Mouse (Mus musculus): ENCODE results near the gene Garem2. TPM values are rescaled to one million over a fixed set of nuclear protein-coding genes. Genes with fewer than 3 reads are reported as not detected.

Gene Garem2
- polyA plus RNA-seq, 1 experiment from 2014 or later: 17.2 TPM

- 95% methylated on average over 2 of the region's 2 CpGs for WGBS
- Histone ChIP-seq H3K4me1 (ENCODE audit: control insufficient read depth, insufficient read depth, low read length) (peaks cover 14% of the 10 kb centered on the region), H3K27ac (replicated peaks; ENCODE audit: low read depth, low read length) (no peak overlapping the region), H3K4me3 (replicated peaks; ENCODE audit: low read depth, low read length) (no peak overlapping the region), H3K36me3 (ENCODE audit: control insufficient read depth, insufficient read depth, low read length) (no peaks in the 10 kb centered on the region), H3K27me3 (ENCODE audit: control insufficient read depth, insufficient read depth, low read length) (no peaks in the 10 kb centered on the region), H3K9me3 (ENCODE audit: control insufficient read depth, low read length) (no peaks in the 10 kb centered on the region), H3K4me2 (ENCODE audit: low read length) (no peak overlapping the region), H3K9ac (replicated peaks; ENCODE audit: low read length) (no peak overlapping the region)
- ATAC-seq (ENCODE audit: low FRiP score, low TSS enrichment): no peak
- no peak for DNase-seq
These were observed 48.3 kb downstream of the Garem2 start for GRCm38 (mm10) chr5:30153222-30153621.

- no peaks in the 10 kb centered on the region for H3K27me3 ChIP-seq (ENCODE audit: control insufficient read depth, insufficient read depth, low read length)
- H3K9ac ChIP-seq (replicated peaks; ENCODE audit: low read length): peak overlapping the region; percentile 87; the same call in 1 of the 2 replicates
- ATAC-seq (ENCODE audit: low FRiP score, low TSS enrichment) (no peak), DNase-seq (peak; percentile 61)
- peak overlapping the region; percentile 83 for H3K4me2 ChIP-seq (ENCODE audit: low read length)
- no peak overlapping the region for H3K27ac ChIP-seq (replicated peaks; ENCODE audit: low read depth, low read length)
- H3K9me3 ChIP-seq (ENCODE audit: control insufficient read depth, low read length): no peaks in the 10 kb centered on the region
- no peaks in the 10 kb centered on the region for H3K36me3 ChIP-seq (ENCODE audit: control insufficient read depth, insufficient read depth, low read length)
- H3K4me3 ChIP-seq (replicated peaks; ENCODE audit: low read depth, low read length): peak overlapping the region; percentile 95
- WGBS: 21% methylated on average over 4 of the region's 4 CpGs
- H3K4me1 ChIP-seq (ENCODE audit: control insufficient read depth, insufficient read depth, low read length): peaks cover 14% of the 10 kb centered on the region
These were observed 49.1 kb downstream of the Garem2 start for GRCm38 (mm10) chr5:30154013-30154412.

- DNase-seq (peak; percentile 94), ATAC-seq (ENCODE audit: low FRiP score, low TSS enrichment) (peak; percentile 91)
- Histone ChIP-seq H3K9me3 (ENCODE audit: control insufficient read depth, low read length) (no peaks in the 10 kb centered on the region), H3K27me3 (ENCODE audit: control insufficient read depth, insufficient read depth, low read length) (no peaks in the 10 kb centered on the region), H3K4me1 (ENCODE audit: control insufficient read depth, insufficient read depth, low read length) (peaks cover 14% of the 10 kb centered on the region), H3K36me3 (ENCODE audit: control insufficient read depth, insufficient read depth, low read length) (no peaks in the 10 kb centered on the region), H3K27ac (replicated peaks; ENCODE audit: low read depth, low read length) (peak within 1 kb of the TSS; percentile 88), H3K9ac (replicated peaks; ENCODE audit: low read length) (peak within 1 kb of the TSS; percentile 87), H3K4me3 (replicated peaks; ENCODE audit: low read depth, low read length) (peak within 1 kb of the TSS; percentile 95), H3K4me2 (ENCODE audit: low read length) (peak within 1 kb of the TSS; percentile 83)
- under 1% methylated on average over 53 of the region's 53 CpGs for WGBS
These were observed 49.8 kb downstream of the Garem2 start, which contains the start of the genes Hadha and Hadhb for GRCm38 (mm10) chr5:30154474-30155394. Gene Hadha (minus strand): TSS chr5:30155162. Gene Hadhb (plus strand): TSS chr5:30155248.

DNA sequence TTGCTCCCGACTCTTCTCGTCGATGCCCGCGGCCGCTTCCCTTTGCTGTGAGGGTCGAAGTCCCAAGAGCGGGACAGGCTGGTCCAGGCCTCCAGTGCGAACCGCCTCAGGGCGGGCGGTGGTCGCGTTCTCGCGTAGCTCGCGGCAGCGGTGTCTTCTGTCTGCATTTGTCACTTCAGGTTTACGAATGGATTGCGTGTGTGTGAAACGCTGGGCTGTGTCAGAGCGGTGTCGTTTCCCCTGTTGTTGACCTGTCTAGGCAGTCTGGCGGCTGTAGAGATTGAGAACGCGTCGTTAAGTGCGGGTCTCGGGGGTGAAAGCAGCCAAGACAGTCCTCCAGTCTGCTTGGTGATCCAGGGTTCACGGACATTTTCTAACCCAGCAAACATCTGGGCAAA is 50.4 kb downstream of the Garem2 start:
- Histone ChIP-seq H3K4me3 (replicated peaks; ENCODE audit: low read depth, low read length) (peak overlapping the region; percentile 95), H3K9me3 (ENCODE audit: control insufficient read depth, low read length) (no peaks in the 10 kb centered on the region), H3K4me1 (ENCODE audit: control insufficient read depth, insufficient read depth, low read length) (peaks cover 14% of the 10 kb centered on the region), H3K4me2 (ENCODE audit: low read length) (peak overlapping the region; percentile 83), H3K36me3 (ENCODE audit: control insufficient read depth, insufficient read depth, low read length) (no peaks in the 10 kb centered on the region), H3K9ac (replicated peaks; ENCODE audit: low read length) (peak overlapping the region; percentile 87), H3K27me3 (ENCODE audit: control insufficient read depth, insufficient read depth, low read length) (no peaks in the 10 kb centered on the region), H3K27ac (replicated peaks; ENCODE audit: low read depth, low read length) (peak overlapping the region; percentile 88)
- WGBS: under 1% methylated on average over 31 of the region's 31 CpGs
- peak; percentile 71; the same call in 1 of the 2 replicates for ATAC-seq (ENCODE audit: low FRiP score, low TSS enrichment)
- DNase-seq: no peak

- no peaks in the 10 kb centered on the region for H3K36me3 ChIP-seq (ENCODE audit: control insufficient read depth, insufficient read depth, low read length)
- WGBS: 39% methylated on average over 13 of the region's 13 CpGs
- no peak for ATAC-seq (ENCODE audit: low FRiP score, low TSS enrichment)
- H3K27me3 ChIP-seq (ENCODE audit: control insufficient read depth, insufficient read depth, low read length): no peaks in the 10 kb centered on the region
- peak overlapping the region; percentile 83 for H3K4me2 ChIP-seq (ENCODE audit: low read length)
- peak overlapping the region; percentile 95 for H3K4me3 ChIP-seq (replicated peaks; ENCODE audit: low read depth, low read length)
- H3K9me3 ChIP-seq (ENCODE audit: control insufficient read depth, low read length): no peaks in the 10 kb centered on the region
- DNase-seq: no peak
- peaks cover 14% of the 10 kb centered on the region for H3K4me1 ChIP-seq (ENCODE audit: control insufficient read depth, insufficient read depth, low read length)
- peak overlapping the region; percentile 87 for H3K9ac ChIP-seq (replicated peaks; ENCODE audit: low read length)
- peak overlapping the region; percentile 88; the same call in 1 of the 2 replicates for H3K27ac ChIP-seq (replicated peaks; ENCODE audit: low read depth, low read length)
These were observed 51.1 kb downstream of the Garem2 start for GRCm38 (mm10) chr5:30155821-30156629.

DNA sequence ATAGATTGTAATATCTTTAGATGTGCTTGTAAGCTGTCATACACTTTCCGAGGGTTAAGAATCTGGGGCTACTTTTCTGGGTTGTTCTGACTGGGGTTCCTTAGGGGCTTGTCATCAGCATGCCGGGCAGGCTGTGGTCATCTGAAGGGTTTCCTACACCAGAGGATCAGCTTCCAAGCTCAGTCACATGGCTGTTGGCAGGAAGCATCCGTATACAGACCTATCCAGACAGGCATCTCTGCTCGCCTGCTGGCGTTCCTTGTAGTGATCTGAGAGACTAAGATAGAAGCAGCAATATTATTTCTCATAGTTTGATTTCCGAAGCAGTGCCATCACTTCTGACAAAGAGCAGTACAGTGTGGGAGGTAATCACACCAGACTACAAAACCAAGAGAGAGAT is 54.6 kb downstream of the Garem2 start:
- WGBS: 87% methylated on average over 6 of the region's 6 CpGs
- Histone ChIP-seq H3K27ac (replicated peaks; ENCODE audit: low read depth, low read length) (no peak overlapping the region), H3K4me1 (ENCODE audit: control insufficient read depth, insufficient read depth, low read length) (peaks cover 9% of the 10 kb centered on the region), H3K4me3 (replicated peaks; ENCODE audit: low read depth, low read length) (no peak overlapping the region), H3K9me3 (ENCODE audit: control insufficient read depth, low read length) (no peaks in the 10 kb centered on the region), H3K27me3 (ENCODE audit: control insufficient read depth, insufficient read depth, low read length) (no peaks in the 10 kb centered on the region), H3K36me3 (ENCODE audit: control insufficient read depth, insufficient read depth, low read length) (peaks cover 3% of the 10 kb centered on the region; the same call in 1 of the 2 replicates), H3K4me2 (ENCODE audit: low read length) (no peak overlapping the region), H3K9ac (replicated peaks; ENCODE audit: low read length) (no peak overlapping the region)
- ATAC-seq (ENCODE audit: low FRiP score, low TSS enrichment) (no peak), DNase-seq (no peak)

DNA sequence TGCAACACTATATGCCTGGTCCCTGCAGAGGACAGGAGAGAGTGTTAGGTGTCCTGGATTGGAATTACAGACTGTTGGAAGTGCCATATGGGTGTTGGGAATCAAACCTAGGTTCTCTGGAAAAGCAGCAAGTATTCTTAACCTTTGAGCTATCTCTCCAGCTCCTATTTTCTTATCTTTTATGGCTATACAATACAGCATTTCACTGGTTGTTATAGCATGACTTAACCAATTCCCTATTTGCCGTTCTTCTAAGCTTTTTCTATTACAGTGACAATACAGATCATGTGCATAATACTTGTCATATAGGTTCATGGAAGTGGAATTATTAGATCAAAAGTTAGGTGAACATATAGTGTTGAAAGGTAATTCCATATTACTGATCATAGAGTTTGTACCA is 56.9 kb downstream of the Garem2 start:
- H3K27ac ChIP-seq (replicated peaks; ENCODE audit: low read depth, low read length): no peak overlapping the region
- no peaks in the 10 kb centered on the region for H3K9me3 ChIP-seq (ENCODE audit: control insufficient read depth, low read length)
- H3K36me3 ChIP-seq (ENCODE audit: control insufficient read depth, insufficient read depth, low read length): peaks cover 6% of the 10 kb centered on the region; the same call in 1 of the 2 replicates
- DNase-seq (no peak), ATAC-seq (ENCODE audit: low FRiP score, low TSS enrichment) (no peak)
- no peak overlapping the region for H3K4me3 ChIP-seq (replicated peaks; ENCODE audit: low read depth, low read length)
- no peaks in the 10 kb centered on the region for H3K27me3 ChIP-seq (ENCODE audit: control insufficient read depth, insufficient read depth, low read length)
- no peaks in the 10 kb centered on the region for H3K4me1 ChIP-seq (ENCODE audit: control insufficient read depth, insufficient read depth, low read length)
- H3K9ac ChIP-seq (replicated peaks; ENCODE audit: low read length): no peak overlapping the region
- WGBS: 78% methylated on average over 1 of the region's 1 CpGs
- H3K4me2 ChIP-seq (ENCODE audit: low read length): no peak overlapping the region

- Histone ChIP-seq H3K4me2 (ENCODE audit: low read length) (no peak overlapping the region), H3K36me3 (ENCODE audit: control insufficient read depth, insufficient read depth, low read length) (peaks cover 6% of the 10 kb centered on the region; the same call in 1 of the 2 replicates), H3K4me3 (replicated peaks; ENCODE audit: low read depth, low read length) (no peak overlapping the region), H3K9me3 (ENCODE audit: control insufficient read depth, low read length) (no peaks in the 10 kb centered on the region), H3K4me1 (ENCODE audit: control insufficient read depth, insufficient read depth, low read length) (no peaks in the 10 kb centered on the region), H3K27me3 (ENCODE audit: control insufficient read depth, insufficient read depth, low read length) (no peaks in the 10 kb centered on the region), H3K9ac (replicated peaks; ENCODE audit: low read length) (no peak overlapping the region), H3K27ac (replicated peaks; ENCODE audit: low read depth, low read length) (no peak overlapping the region)
- no peak for ATAC-seq (ENCODE audit: low FRiP score, low TSS enrichment)
- no peak for DNase-seq
- WGBS: 87% methylated on average over 6 of the region's 6 CpGs
These were observed 57.4 kb downstream of the Garem2 start for GRCm38 (mm10) chr5:30162339-30162738.
